Mouse (Mus musculus): Measurements from ENCODE around the gene Rpl10a. TPM values are rescaled to one million over a fixed set of nuclear protein-coding genes. Genes with fewer than 3 reads are reported as not detected.
A peak's percentile ranks its signal among the peaks of the same experiment; 100 is the strongest.
"Not testable (repeated sequence)": the region's sequence is repeated elsewhere in the genome, so short reads cannot be mapped to it uniquely, and the experiment has no call there.

Rpl10a gene
- polyA plus RNA-seq, 1 experiment from 2014 or later, result 313 TPM

GRCm38 (mm10) chr17:28317725-28318124 lies 10.5 kb upstream of the Rpl10a start:
- WGBS (ENCODE audit: insufficient replicate concordance), result 42% methylated on average over 9 of the region's 9 CpGs
- Histone ChIP-seq H3K4me1 (replicated peaks) (peaks cover 50% of the 10 kb centered on the region), H3K4me3 (replicated peaks) (no peak overlapping the region), H3K27ac (replicated peaks) (0 out of 2 replicates have a peak overlapping the region, but pooled peaks have one; percentile 38), H3K4me2 (no peak overlapping the region; the same call in 1 of the 2 replicates), H3K9ac (no peak overlapping the region), H3K9me3 (replicated peaks) (no peaks in the 10 kb centered on the region), H3K27me3 (no peaks in the 10 kb centered on the region), H3K36me3 (replicated peaks) (peaks cover 38% of the 10 kb centered on the region)
- no peak for ATAC-seq (ENCODE audit: insufficient read depth)

- Histone ChIP-seq H3K27me3 (no peaks in the 10 kb centered on the region), H3K36me3 (replicated peaks) (peaks cover 44% of the 10 kb centered on the region), H3K4me1 (replicated peaks) (peaks cover 18% of the 10 kb centered on the region), H3K9ac (no peak overlapping the region), H3K4me2 (no peak overlapping the region), H3K4me3 (replicated peaks) (no peak overlapping the region), H3K27ac (replicated peaks) (no peak overlapping the region), H3K9me3 (replicated peaks) (no peaks in the 10 kb centered on the region)
- 88% methylated on average over 4 of the region's 4 CpGs for WGBS (ENCODE audit: insufficient replicate concordance)
- no peak for ATAC-seq (ENCODE audit: insufficient read depth)
Observed at GRCm38 (mm10) chr17:28321700-28322099, 6.6 kb upstream of the Rpl10a start.

- no peaks in the 10 kb centered on the region for H3K9me3 ChIP-seq (replicated peaks)
- no peak overlapping the region for H3K27ac ChIP-seq (replicated peaks)
- H3K27me3 ChIP-seq, result no peaks in the 10 kb centered on the region
- no peak overlapping the region for H3K4me2 ChIP-seq
- 73% methylated on average over 8 of the region's 8 CpGs for WGBS (ENCODE audit: insufficient replicate concordance)
- no peak overlapping the region for H3K4me3 ChIP-seq (replicated peaks)
- H3K9ac ChIP-seq, result no peak overlapping the region
- H3K36me3 ChIP-seq (replicated peaks), result peaks cover 26% of the 10 kb centered on the region
- H3K4me1 ChIP-seq (replicated peaks), result peaks cover 10% of the 10 kb centered on the region
- no peak for ATAC-seq (ENCODE audit: insufficient read depth)
Observed at GRCm38 (mm10) chr17:28323786-28324185, 4.5 kb upstream of the Rpl10a start.

GRCm38 (mm10) chr17:28324416-28324815 lies 3.9 kb upstream of the Rpl10a start:
- H3K27ac ChIP-seq (replicated peaks); H3K4me3 ChIP-seq (replicated peaks); H3K9me3 ChIP-seq (replicated peaks); ATAC-seq (ENCODE audit: insufficient read depth); H3K9ac ChIP-seq; H3K4me2 ChIP-seq; H3K27me3 ChIP-seq: not testable (repeated sequence)
- H3K4me1 ChIP-seq (replicated peaks), result peaks cover 17% of the 10 kb centered on the region
- WGBS (ENCODE audit: insufficient replicate concordance), result 89% methylated on average over 7 of the region's 7 CpGs
- peaks cover 26% of the 10 kb centered on the region for H3K36me3 ChIP-seq (replicated peaks)

GRCm38 (mm10) chr17:28325751-28326150 lies 2.5 kb upstream of the Rpl10a start:
- H3K36me3 ChIP-seq (replicated peaks), result peaks cover 39% of the 10 kb centered on the region
- no peaks in the 10 kb centered on the region for H3K9me3 ChIP-seq (replicated peaks)
- no peak overlapping the region for H3K4me3 ChIP-seq (replicated peaks)
- WGBS (ENCODE audit: insufficient replicate concordance), result 81% methylated on average over 8 of the region's 8 CpGs
- H3K4me2 ChIP-seq, result no peak overlapping the region
- ATAC-seq (ENCODE audit: insufficient read depth), result no peak
- no peak overlapping the region for H3K27ac ChIP-seq (replicated peaks)
- H3K4me1 ChIP-seq (replicated peaks), result peaks cover 25% of the 10 kb centered on the region
- H3K27me3 ChIP-seq, result no peaks in the 10 kb centered on the region
- H3K9ac ChIP-seq, result no peak overlapping the region

GRCm38 (mm10) chr17:28326951-28327350 lies 1.3 kb upstream of the Rpl10a start:
- Histone ChIP-seq H3K4me2 (no peak overlapping the region), H3K4me3 (replicated peaks) (no peak overlapping the region), H3K27me3 (no peaks in the 10 kb centered on the region), H3K27ac (replicated peaks) (no peak overlapping the region), H3K9me3 (replicated peaks) (no peaks in the 10 kb centered on the region), H3K36me3 (replicated peaks) (peaks cover 46% of the 10 kb centered on the region), H3K9ac (no peak overlapping the region), H3K4me1 (replicated peaks) (peaks cover 34% of the 10 kb centered on the region)
- no peak for ATAC-seq (ENCODE audit: insufficient read depth)
- WGBS (ENCODE audit: insufficient replicate concordance), result 76% methylated on average over 3 of the region's 3 CpGs

GRCm38 (mm10) chr17:28327673-28328325 lies 472 bp upstream of the Rpl10a start:
- Histone ChIP-seq H3K36me3 (replicated peaks) (peaks cover 42% of the 10 kb centered on the region), H3K9ac (peak overlapping the region; percentile 76), H3K4me2 (peak overlapping the region; percentile 97), H3K27me3 (peaks cover 2% of the 10 kb centered on the region; the same call in 1 of the 2 replicates), H3K4me3 (replicated peaks) (peak overlapping the region; percentile 84), H3K27ac (replicated peaks) (peak overlapping the region; percentile 94), H3K4me1 (replicated peaks) (peaks cover 36% of the 10 kb centered on the region), H3K9me3 (replicated peaks) (no peaks in the 10 kb centered on the region)
- WGBS (ENCODE audit: insufficient replicate concordance), result 24% methylated on average over 22 of the region's 22 CpGs
- peak; percentile 32 for ATAC-seq (ENCODE audit: insufficient read depth)

GRCm38 (mm10) chr17:28328946-28329345 lies 675 bp downstream of the Rpl10a start:
- H3K27ac ChIP-seq (replicated peaks), result peak overlapping the region; percentile 94
- peaks cover 43% of the 10 kb centered on the region for H3K4me1 ChIP-seq (replicated peaks)
- peak; percentile 40 for ATAC-seq (ENCODE audit: insufficient read depth)
- H3K4me2 ChIP-seq, result peak overlapping the region; percentile 97
- H3K9me3 ChIP-seq (replicated peaks), result no peaks in the 10 kb centered on the region
- H3K4me3 ChIP-seq (replicated peaks), result peak overlapping the region; percentile 84
- peaks cover 12% of the 10 kb centered on the region; the same call in 1 of the 2 replicates for H3K27me3 ChIP-seq
- under 1% methylated on average over 25 of the region's 25 CpGs for WGBS (ENCODE audit: insufficient replicate concordance)
- H3K36me3 ChIP-seq (replicated peaks), result peaks cover 42% of the 10 kb centered on the region
- peak overlapping the region; percentile 96 for H3K9ac ChIP-seq

GRCm38 (mm10) chr17:28329503-28330231 lies 1.4 kb downstream of the Rpl10a start:
- Histone ChIP-seq H3K4me3 (replicated peaks) (peak overlapping the region; percentile 84), H3K27me3 (peaks cover 12% of the 10 kb centered on the region), H3K9me3 (replicated peaks) (no peaks in the 10 kb centered on the region), H3K27ac (replicated peaks) (peak overlapping the region; percentile 94), H3K9ac (peak overlapping the region; percentile 96), H3K36me3 (replicated peaks) (peaks cover 35% of the 10 kb centered on the region), H3K4me1 (replicated peaks) (peaks cover 43% of the 10 kb centered on the region), H3K4me2 (peak overlapping the region; percentile 97)
- WGBS (ENCODE audit: insufficient replicate concordance), result 1% methylated on average over 4 of the region's 4 CpGs
- no peak for ATAC-seq (ENCODE audit: insufficient read depth)

GRCm38 (mm10) chr17:28330232-28330546 lies 1.9 kb downstream of the Rpl10a start:
- H3K27ac ChIP-seq (replicated peaks), result peak overlapping the region; percentile 94
- peak overlapping the region; percentile 96 for H3K9ac ChIP-seq
- peak overlapping the region; percentile 97 for H3K4me2 ChIP-seq
- 17% methylated on average over 2 of the region's 2 CpGs for WGBS (ENCODE audit: insufficient replicate concordance)
- H3K36me3 ChIP-seq (replicated peaks), result peaks cover 32% of the 10 kb centered on the region
- H3K4me1 ChIP-seq (replicated peaks), result peaks cover 43% of the 10 kb centered on the region
- no peaks in the 10 kb centered on the region for H3K9me3 ChIP-seq (replicated peaks)
- H3K4me3 ChIP-seq (replicated peaks), result peak overlapping the region; percentile 84
- H3K27me3 ChIP-seq, result peaks cover 12% of the 10 kb centered on the region
- ATAC-seq (ENCODE audit: insufficient read depth), result no peak

GRCm38 (mm10) chr17:28330590-28330989 lies 2.3 kb downstream of the Rpl10a start:
- Histone ChIP-seq H3K4me2 (peak overlapping the region; percentile 97), H3K9ac (0 out of 2 replicates have a peak overlapping the region, but pooled peaks have one; percentile 96), H3K4me3 (replicated peaks) (peak overlapping the region; percentile 15; the same call in 1 of the 2 replicates), H3K36me3 (replicated peaks) (peaks cover 32% of the 10 kb centered on the region), H3K27me3 (peaks cover 12% of the 10 kb centered on the region), H3K4me1 (replicated peaks) (peaks cover 43% of the 10 kb centered on the region)
- not testable (repeated sequence) for ATAC-seq (ENCODE audit: insufficient read depth); H3K27ac ChIP-seq (replicated peaks); H3K9me3 ChIP-seq (replicated peaks)
- WGBS (ENCODE audit: insufficient replicate concordance), result 64% methylated on average over 8 of the region's 8 CpGs
